Mouse (Mus musculus) cerebellum, adult (tissue): ENCODE measurements around the gene Shbg.

Experiments used
- ATAC-seq: cut with Nextera tagmentation; 2 replicates; pipeline ENCODE4 v1.9.2; 2017; ENCODE audit warnings: mild to moderate bottlenecking, moderate library complexity, mixed read lengths; ENCODE audit not compliant: insufficient number of reproducible peaks, low FRiP score, low TSS enrichment

Gene Shbg

GRCm38 (mm10) chr11:69578301-69578700, 39.4 kb downstream of the Shbg start:
- ATAC-seq, result no peak

- ATAC-seq, result no peak
These were observed 41.4 kb downstream of the Shbg start for GRCm38 (mm10) chr11:69576307-69576706.

GRCm38 (mm10) chr11:69575220-69575619, 42.5 kb downstream of the Shbg start:
- ATAC-seq, result no peak

- ATAC-seq, result no peak
These were observed 52.6 kb downstream of the Shbg start for GRCm38 (mm10) chr11:69565131-69565530.
